Mouse (Mus musculus): Measurements from ENCODE around the gene Zfp746. TPM values are rescaled to one million over a fixed set of nuclear protein-coding genes. Genes with fewer than 3 reads are reported as not detected.
A peak's percentile ranks its signal among the peaks of the same experiment; 100 is the strongest.

The Zfp746 gene
- polyA plus RNA-seq, 1 experiment, result 19.7 TPM

DNA sequence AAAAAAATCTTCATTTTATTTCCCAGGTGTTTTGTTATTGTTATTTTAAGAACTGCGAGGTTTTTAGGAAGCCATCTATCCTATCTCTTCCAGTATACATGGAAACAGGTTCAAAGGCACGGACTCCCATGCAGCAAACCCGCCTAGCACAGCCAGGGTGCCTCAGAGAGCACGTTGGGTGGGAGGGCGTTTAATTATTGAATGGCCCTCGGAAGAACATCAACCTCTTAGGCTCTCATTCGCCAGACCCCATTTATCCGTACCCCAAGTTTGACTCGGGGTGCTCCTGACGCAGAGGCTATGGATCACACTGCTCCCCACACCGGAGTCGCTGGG is 39.3 kb downstream of the Zfp746 start:
- no peak for DNase-seq (ENCODE audit: low spot score)

DNA sequence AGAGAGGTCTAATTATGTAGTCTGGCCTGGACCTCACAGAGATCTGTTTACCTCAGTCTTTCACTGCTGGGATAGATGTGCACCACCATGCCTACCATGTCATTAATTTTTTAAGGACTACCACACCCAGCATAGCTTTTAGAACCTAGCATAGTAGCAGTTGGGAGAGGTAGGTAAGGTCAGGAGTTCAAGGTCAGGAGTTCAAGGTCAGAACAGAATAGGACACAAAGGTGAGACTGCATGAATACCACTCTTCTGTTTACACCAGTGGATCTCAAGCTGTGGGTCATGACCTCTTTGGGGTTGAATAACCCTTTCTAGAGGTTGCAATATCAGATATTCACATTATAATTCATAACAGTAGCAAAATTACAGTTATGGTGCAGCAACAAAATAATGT is 53.7 kb downstream of the Zfp746 start:
- no peak for DNase-seq (ENCODE audit: low spot score)

GRCm38 (mm10) chr6:48025905-48026660 is 60.3 kb downstream of the Zfp746 start:
- DNase-seq (ENCODE audit: low spot score), result no peak

DNA sequence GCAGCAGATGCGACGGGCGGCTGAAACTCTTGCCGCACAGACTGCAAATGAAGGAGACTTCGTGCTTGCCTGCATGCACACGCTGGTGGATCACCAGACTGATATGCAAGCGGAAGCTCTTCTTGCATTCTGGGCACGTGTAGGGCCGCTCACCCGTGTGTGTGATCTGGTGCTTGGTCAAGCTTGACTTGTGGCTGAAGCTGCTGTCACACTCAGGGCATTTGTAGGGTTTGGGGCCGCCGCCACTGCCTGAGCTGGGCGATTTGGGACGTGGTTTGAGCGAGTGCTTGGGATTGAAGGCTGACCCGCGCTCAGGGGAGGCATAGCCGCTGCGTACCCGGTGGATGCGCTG is 61.4 kb downstream of the Zfp746 start:
- no peak for DNase-seq (ENCODE audit: low spot score)

- no peak for DNase-seq (ENCODE audit: low spot score)
These were observed 61.9 kb downstream of the Zfp746 start for GRCm38 (mm10) chr6:48024330-48024993.

DNA sequence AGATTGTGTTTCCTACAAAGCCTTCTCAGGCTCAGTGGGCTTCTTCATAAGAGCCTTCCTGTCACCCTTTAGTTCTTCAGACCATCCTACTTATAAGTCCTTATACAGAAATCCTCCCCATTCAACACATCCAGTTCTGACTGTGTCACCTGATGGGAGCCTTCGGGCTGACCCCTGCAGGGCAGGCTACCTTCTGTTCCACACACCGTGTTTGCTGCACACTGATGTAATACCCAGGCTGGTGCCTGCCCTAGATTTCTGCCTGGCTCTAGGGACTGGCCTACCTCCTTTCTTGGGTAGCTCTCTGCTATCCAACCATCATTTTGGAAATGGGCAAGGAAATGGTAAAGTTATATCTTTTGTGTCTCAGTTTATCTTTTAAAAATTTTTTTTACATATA is 63.7 kb downstream of the Zfp746 start:
- DNase-seq (ENCODE audit: low spot score), result no peak

DNA sequence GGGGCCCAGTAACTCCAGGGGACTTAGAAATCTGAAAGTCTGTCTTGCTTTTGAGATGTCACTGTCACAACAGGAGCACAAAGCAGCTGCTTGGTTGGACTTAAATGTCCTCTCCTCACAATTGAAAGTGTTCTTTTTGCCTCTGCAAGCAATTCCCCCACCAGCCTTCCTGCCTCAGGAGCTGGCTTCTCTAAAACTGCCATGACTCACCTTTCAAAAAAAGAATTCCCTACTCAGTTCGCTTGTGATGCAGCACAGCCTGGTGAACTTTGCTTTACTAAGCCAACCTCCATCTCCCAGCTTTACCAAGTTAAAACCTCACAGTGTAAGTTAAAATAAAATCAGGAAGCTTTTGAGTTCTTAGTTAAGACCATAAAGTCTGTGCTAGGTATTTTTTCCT is 64.7 kb downstream of the Zfp746 start:
- DNase-seq (ENCODE audit: low spot score), result no peak

GRCm38 (mm10) chr6:48020006-48020405 is 66.4 kb downstream of the Zfp746 start:
- DNase-seq (ENCODE audit: low spot score), result no peak

- DNase-seq (ENCODE audit: low spot score), result no peak
These were observed 69.6 kb downstream of the Zfp746 start for GRCm38 (mm10) chr6:48016841-48017240.

DNA sequence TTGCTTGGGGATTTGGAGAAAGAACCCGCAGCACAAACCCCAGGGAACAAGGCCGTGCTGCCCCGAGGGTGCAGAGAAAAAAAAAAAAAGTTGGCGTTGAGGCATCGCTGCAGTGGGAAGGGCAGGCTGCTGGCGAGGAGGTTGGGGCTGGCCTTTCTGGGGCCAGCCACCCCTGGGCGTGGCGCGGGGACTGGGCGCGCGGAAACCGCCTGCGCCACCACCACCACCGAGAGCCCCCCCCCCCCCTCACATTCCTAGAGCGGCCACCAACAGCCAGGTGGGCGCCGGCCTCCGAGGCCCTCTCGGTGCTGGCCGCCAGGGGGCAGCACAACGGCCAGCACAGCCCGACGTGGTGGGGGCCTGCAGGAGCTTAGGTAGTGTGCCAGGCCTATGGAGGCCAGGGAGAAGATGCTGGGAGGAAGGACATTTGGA is 70.3 kb downstream of the Zfp746 start:
- DNase-seq (ENCODE audit: low spot score), result peak; percentile 34

Other genes starting within 250 kb of the Zfp746 start
- 11.8 and 12.6 TPM in 2 replicates for gene Zfp282, start 209.4 kb downstream of the Zfp746 start, polyA plus RNA-seq (2012; rRNA removed)
- gene Zfp212, start 166.1 kb downstream of the Zfp746 start, polyA plus RNA-seq (2012; rRNA removed), result 14.8 and 15.2 TPM in 2 replicates
- gene Zfp956, start 133.2 kb downstream of the Zfp746 start, polyA plus RNA-seq (2012; rRNA removed), result 11.7 and 14.1 TPM in 2 replicates
- 8.8 and 14.6 TPM in 2 replicates for gene Zfp777, start 37.7 kb downstream of the Zfp746 start, polyA plus RNA-seq (2012; rRNA removed)

Measured in urinary bladder, adult 2 months (tissue).